Mouse (Mus musculus): ENCODE results near the gene Kif14.

- TF ChIP-seq POLR2A (IDR thresholded peaks at IDR 0.05; ENCODE audit: low read depth, low read length) (no peak), CTCF (IDR thresholded peaks at IDR 0.05; ENCODE audit: borderline replicate concordance, insufficient read depth, low read length) (no peak)
Measured at GRCm38 (mm10) chr1:136567641-136568040, 101.5 kb downstream of the Kif14 start.
